Mouse (Mus musculus): Measurements from ENCODE around the gene Wnt9a.

GRCm38 (mm10) chr11:59293616-59294015 lies 13.1 kb upstream of the Wnt9a start:
- TF ChIP-seq CTCF (IDR thresholded peaks at IDR 0.05; ENCODE audit: control insufficient read depth, insufficient read depth, insufficient read length) (peak; percentile 50), USF1 (IDR thresholded peaks at IDR 0.05; ENCODE audit: low read depth) (no peak), MYOD1 (IDR thresholded peaks at IDR 0.05; ENCODE audit: control insufficient read depth, insufficient read length, low read depth) (peak; percentile 22)

All from C2C12 (cell line).